Mouse (Mus musculus) lung, embryonic 16.5 days (tissue): Measurements from ENCODE around the gene Scnn1a. TPM values are rescaled to one million over a fixed set of nuclear protein-coding genes. Genes with fewer than 3 reads are reported as not detected.
A peak's percentile ranks its signal among the peaks of the same experiment; 100 is the strongest.

Experiments used
- ATAC-seq: fragments of 200-750 bp; cut with Nextera tagmentation; 2 replicates; pipeline ENCODE4 v1.8.0; 2017; ENCODE audit warnings: low read depth, mild to moderate bottlenecking, moderate library complexity
- H3K27ac ChIP-seq: fragments of 300-500 bp; sonication (generic); 2 replicates; pipeline ENCODE4 v1.5.1; 2014; ENCODE audit warnings: mild to moderate bottlenecking, control low read depth, low read length
- H3K27me3 ChIP-seq: fragments of 300-500 bp; sonication (generic); 2 replicates; pipeline ENCODE4 v1.6.1; 2014; ENCODE audit warnings: low read depth, low read length, mixed read lengths; ENCODE audit not compliant: control insufficient read depth, insufficient read depth
- H3K36me3 ChIP-seq: fragments of 300-500 bp; sonication (generic); 2 replicates; pipeline ENCODE4 v1.6.1; 2014; ENCODE audit warnings: low read length; ENCODE audit not compliant: control insufficient read depth, insufficient read depth
- H3K4me1 ChIP-seq: fragments of 300-500 bp; sonication (generic); replicated peaks from 2 replicates; pipeline ENCODE4 v1.6.1; 2014; ENCODE audit warnings: low read length, mixed read lengths; ENCODE audit not compliant: control insufficient read depth, insufficient read depth
- H3K4me2 ChIP-seq: fragments of 300-500 bp; sonication (generic); 2 replicates; pipeline ENCODE4 v1.6.1; 2014; ENCODE audit warnings: low read depth, low read length, control low read depth
- H3K4me3 ChIP-seq: fragments of 300-500 bp; sonication (generic); 2 replicates; pipeline ENCODE4 v1.5.1; 2014; ENCODE audit warnings: mild to moderate bottlenecking, low read length, control low read depth
- H3K9ac ChIP-seq: fragments of 300-500 bp; sonication (generic); 2 replicates; pipeline ENCODE4 v1.6.1; 2014; ENCODE audit warnings: low read length, control low read depth
- H3K9me3 ChIP-seq: fragments of 300-500 bp; sonication (generic); 2 replicates; pipeline ENCODE4 v1.6.1; 2016; ENCODE audit warnings: low read length; ENCODE audit not compliant: control insufficient read depth
- WGBS: fragments of 180-500 bp; shearing (Covaris S2); extraction: QIAGEN DNeasy Blood & Tissue Kit; methylation state at CpG from one replicate; pipeline ENCODE4 v1.1.7; 2014; 5-methylcytosine and 5-hydroxymethylcytosine counted together
- polyA plus RNA-seq: library from polyadenylated mRNA; unstranded; fragments of >200 nt; fragmentation: Nextera tagmentation; extraction: Ambion mirVana; gene quantifications from 2 replicates; pipeline ENCODE4 v1.2.1, GENCODE M21; 2015

The Scnn1a gene
- polyA plus RNA-seq, 1 experiment from 2014 or later = 9.1 TPM

GRCm38 (mm10) chr6:125330626-125331326 lies 10.3 kb downstream of the Scnn1a start:
- WGBS = under 1% methylated on average over 39 of the region's 39 CpGs
- peaks cover 11% of the 10 kb centered on the region; the same call in 1 of the 2 replicates for H3K4me1 ChIP-seq
- H3K27ac ChIP-seq = peak overlapping the region; percentile 48; the same call in 1 of the 2 replicates
- peak; percentile 96 for ATAC-seq
- peak overlapping the region; percentile 71 for H3K9ac ChIP-seq
- H3K27me3 ChIP-seq = no peaks in the 10 kb centered on the region
- H3K9me3 ChIP-seq = no peaks in the 10 kb centered on the region
- no peaks in the 10 kb centered on the region for H3K36me3 ChIP-seq
- H3K4me3 ChIP-seq = peak overlapping the region; percentile 57
- peak overlapping the region; percentile 65 for H3K4me2 ChIP-seq

GRCm38 (mm10) chr6:125333112-125333899 lies 12.8 kb downstream of the Scnn1a start:
- Histone ChIP-seq H3K4me3 (no peak overlapping the region), H3K9me3 (no peaks in the 10 kb centered on the region), H3K36me3 (no peaks in the 10 kb centered on the region), H3K27me3 (no peaks in the 10 kb centered on the region), H3K4me2 (no peak overlapping the region), H3K4me1 (peaks cover 11% of the 10 kb centered on the region; the same call in 1 of the 2 replicates), H3K9ac (no peak overlapping the region), H3K27ac (peak overlapping the region; percentile 52; the same call in 1 of the 2 replicates)
- no peak for ATAC-seq
- WGBS = 62% methylated on average over 14 of the region's 14 CpGs

- 66% methylated on average over 2 of the region's 2 CpGs for WGBS
- Histone ChIP-seq H3K9me3 (no peaks in the 10 kb centered on the region), H3K4me3 (no peak overlapping the region), H3K27me3 (no peaks in the 10 kb centered on the region), H3K27ac (peak overlapping the region; percentile 52), H3K36me3 (no peaks in the 10 kb centered on the region), H3K4me2 (no peak overlapping the region), H3K4me1 (peaks cover 11% of the 10 kb centered on the region; the same call in 1 of the 2 replicates), H3K9ac (no peak overlapping the region)
- peak; percentile 7; the same call in 1 of the 2 replicates for ATAC-seq
Measured at GRCm38 (mm10) chr6:125334356-125334755, 13.9 kb downstream of the Scnn1a start.

DNA sequence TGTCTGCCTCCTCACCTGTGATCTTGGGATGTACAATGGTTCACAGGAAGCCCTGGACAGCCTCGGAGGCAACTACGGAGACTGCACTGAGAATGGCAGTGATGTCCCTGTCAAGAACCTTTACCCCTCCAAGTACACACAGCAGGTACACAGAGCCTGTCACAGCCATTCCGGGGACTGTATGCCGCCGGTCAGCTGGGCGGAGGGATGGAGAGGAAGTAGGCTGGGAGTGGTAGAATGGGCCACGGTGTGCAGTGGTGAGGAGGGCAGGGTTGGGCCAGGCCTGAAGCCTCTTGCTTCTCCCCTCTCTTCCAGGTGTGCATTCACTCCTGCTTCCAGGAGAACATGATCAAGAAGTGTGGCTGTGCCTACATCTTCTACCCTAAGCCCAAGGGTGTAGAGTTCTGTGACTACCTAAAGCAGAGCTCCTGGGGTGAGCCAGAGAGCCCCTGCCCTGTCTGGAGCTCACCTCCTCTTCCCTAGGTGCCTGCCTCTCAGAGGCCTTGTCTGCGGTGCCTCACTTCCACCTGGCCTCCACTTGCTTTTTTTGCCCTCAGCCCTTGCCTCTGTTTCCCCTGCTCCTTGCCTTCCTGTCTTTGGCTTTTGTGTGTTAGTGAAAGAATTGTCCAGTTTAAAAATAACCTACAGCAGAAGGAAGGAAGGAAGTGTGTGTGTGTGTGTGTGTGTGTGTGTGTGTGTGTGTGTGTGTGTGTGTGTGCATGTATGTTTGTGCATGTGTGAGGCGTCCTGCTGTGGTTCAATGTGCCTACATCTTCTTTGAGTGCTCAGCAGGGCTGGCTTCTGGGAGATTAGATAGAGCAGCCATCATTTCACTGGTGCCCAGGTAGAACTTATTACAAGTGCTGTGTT lies 18.6 kb downstream of the Scnn1a start:
- H3K4me3 ChIP-seq = no peak overlapping the region
- no peak overlapping the region for H3K4me2 ChIP-seq
- H3K9me3 ChIP-seq = no peaks in the 10 kb centered on the region
- H3K27ac ChIP-seq = peak overlapping the region; percentile 71
- H3K9ac ChIP-seq = no peak overlapping the region
- no peak for ATAC-seq
- H3K4me1 ChIP-seq = peaks cover 12% of the 10 kb centered on the region
- H3K36me3 ChIP-seq = no peaks in the 10 kb centered on the region
- H3K27me3 ChIP-seq = no peaks in the 10 kb centered on the region
- 58% methylated on average over 9 of the region's 9 CpGs for WGBS

DNA sequence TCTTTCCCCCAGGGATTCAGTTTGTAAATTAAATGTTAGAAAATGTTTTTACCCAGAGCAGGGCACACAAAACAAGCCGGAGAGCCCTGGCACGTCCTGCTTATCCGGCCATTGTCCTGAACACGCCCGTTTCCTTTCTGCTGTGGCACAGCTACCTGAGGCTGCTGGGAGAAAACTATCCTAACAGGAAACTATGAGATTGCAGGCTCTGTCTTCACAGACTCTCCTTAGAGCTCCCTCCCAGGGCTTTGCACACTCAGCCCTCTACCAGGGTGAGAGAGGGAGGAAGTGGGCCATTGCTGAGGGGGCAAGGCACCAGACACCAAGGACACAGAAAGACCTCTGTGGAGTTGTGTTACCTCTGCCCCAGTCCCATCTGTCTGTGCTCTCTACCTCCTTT lies 19.8 kb downstream of the Scnn1a start:
- Histone ChIP-seq H3K27ac (peak overlapping the region; percentile 87), H3K4me1 (peaks cover 18% of the 10 kb centered on the region), H3K9me3 (no peaks in the 10 kb centered on the region), H3K4me2 (no peak overlapping the region), H3K27me3 (no peaks in the 10 kb centered on the region), H3K9ac (no peak overlapping the region), H3K4me3 (no peak overlapping the region), H3K36me3 (no peaks in the 10 kb centered on the region)
- 66% methylated on average over 5 of the region's 5 CpGs for WGBS
- ATAC-seq = peak; percentile 49

- no peak overlapping the region for H3K4me3 ChIP-seq
- H3K27ac ChIP-seq = peak overlapping the region; percentile 51; the same call in 1 of the 2 replicates
- H3K9ac ChIP-seq = 0 out of 2 replicates have a peak overlapping the region, but pooled peaks have one; percentile 15
- no peak for ATAC-seq
- no peaks in the 10 kb centered on the region for H3K27me3 ChIP-seq
- WGBS = 69% methylated on average over 3 of the region's 3 CpGs
- H3K36me3 ChIP-seq = no peaks in the 10 kb centered on the region
- H3K9me3 ChIP-seq = no peaks in the 10 kb centered on the region
- peaks cover 22% of the 10 kb centered on the region for H3K4me1 ChIP-seq
- no peak overlapping the region for H3K4me2 ChIP-seq
Measured at GRCm38 (mm10) chr6:125342198-125342597, 21.7 kb downstream of the Scnn1a start.

DNA sequence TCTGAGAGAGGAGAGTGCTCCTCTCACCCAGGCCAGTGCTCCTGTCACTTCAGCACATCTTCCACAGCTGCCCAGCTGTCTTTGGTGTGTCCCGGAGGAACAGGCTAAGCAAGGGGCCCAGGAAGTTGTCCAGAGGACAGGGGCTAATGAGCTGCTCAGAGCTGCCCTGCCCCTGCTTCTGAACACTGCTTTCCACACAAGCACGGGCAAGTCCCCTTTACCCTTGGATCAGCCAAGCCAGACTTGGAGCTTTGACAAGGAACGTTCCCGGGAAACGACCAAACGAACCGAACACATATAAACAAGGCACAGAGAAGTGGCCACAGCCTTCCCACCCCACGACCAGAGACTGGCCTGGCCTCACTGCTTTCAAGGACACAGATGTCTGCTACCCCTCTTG lies 23.6 kb downstream of the Scnn1a start:
- Histone ChIP-seq H3K4me1 (peaks cover 33% of the 10 kb centered on the region), H3K9ac (peak overlapping the region; percentile 47), H3K4me3 (no peak overlapping the region), H3K4me2 (no peak overlapping the region), H3K36me3 (no peaks in the 10 kb centered on the region), H3K9me3 (no peaks in the 10 kb centered on the region), H3K27me3 (no peaks in the 10 kb centered on the region), H3K27ac (peak overlapping the region; percentile 4; the same call in 1 of the 2 replicates)
- peak; percentile 59 for ATAC-seq
- WGBS = 11% methylated on average over 8 of the region's 8 CpGs

DNA sequence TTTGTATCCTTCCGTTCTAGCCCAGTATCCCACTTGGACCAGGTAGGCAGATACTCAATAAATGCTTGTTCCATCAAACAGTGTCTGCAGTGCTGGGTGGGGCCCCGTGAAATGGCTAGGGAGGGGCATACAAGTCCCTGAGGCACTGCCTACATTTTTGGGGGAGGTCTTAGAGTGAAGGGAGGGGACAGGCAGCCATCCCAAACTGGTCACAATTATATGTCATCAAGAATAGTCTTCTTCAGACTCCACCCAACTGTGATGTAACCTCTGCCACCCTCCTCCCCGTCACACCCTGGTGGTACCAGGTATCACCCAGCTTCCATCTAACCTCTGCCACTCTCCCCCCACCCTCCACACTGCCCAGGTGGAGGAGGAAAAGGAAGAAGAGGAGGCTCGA lies 24.4 kb downstream of the Scnn1a start:
- Histone ChIP-seq H3K27me3 (no peaks in the 10 kb centered on the region), H3K36me3 (no peaks in the 10 kb centered on the region), H3K4me3 (no peak overlapping the region), H3K27ac (peak overlapping the region; percentile 4; the same call in 1 of the 2 replicates), H3K4me2 (no peak overlapping the region), H3K4me1 (peaks cover 34% of the 10 kb centered on the region), H3K9me3 (no peaks in the 10 kb centered on the region), H3K9ac (no peak overlapping the region)
- ATAC-seq = no peak
- 44% methylated on average over 4 of the region's 4 CpGs for WGBS
